Mouse (Mus musculus): Measurements from ENCODE around the gene Rps16.

Gene Rps16

DNA sequence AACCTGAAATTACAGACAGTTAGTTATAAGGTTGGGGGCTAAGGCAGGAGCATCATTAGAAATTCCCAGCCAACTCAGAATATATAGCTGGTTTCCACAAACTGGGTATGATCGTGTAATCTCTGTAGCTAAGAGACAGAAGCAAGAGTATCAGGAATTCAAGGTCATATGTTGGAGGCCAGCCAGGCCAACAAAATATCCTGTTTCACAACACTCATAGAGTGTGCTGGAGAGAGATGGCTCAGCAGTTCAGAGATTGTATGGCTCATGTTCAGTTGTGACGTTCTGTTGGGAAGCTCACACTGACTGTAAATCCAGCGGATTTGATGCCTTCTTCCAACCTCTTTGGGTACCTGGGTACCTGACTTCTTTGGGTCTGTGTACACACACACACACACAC lies 2.7 kb upstream of the Rps16 start:
- DNase-seq (ENCODE audit: low spot score in 2 of 2): no peak

- DNase-seq (ENCODE audit: low spot score in 2 of 2): no peak
These were observed 1.9 kb upstream of the Rps16 start for GRCm38 (mm10) chr7:28348601-28349000.

DNA sequence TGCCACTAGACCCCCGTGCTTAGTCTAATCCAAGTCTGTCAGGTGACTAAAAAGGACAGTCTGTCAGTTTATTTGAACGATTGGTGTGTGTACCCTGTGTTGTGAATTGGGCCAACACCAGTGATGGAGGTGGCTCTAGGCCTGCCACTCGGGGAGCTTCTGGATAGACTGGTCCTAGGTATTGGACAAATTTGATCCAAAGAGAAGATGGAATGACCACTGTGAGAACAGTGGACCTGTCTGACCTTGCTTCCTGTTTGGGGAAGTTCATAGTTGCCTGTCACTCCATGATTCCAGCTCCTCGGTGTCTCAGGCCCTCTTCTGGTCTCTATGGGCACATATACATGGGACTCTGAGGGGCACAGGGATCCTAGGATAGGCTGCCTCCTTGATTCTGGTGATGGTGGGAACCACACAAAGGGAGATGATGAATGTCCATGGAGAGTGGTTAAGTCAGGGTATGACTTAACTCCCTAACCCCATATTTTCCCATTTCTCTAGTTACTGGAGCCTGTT lies 1.3 kb downstream of the Rps16 start:
- no peak for DNase-seq (ENCODE audit: low spot score in 2 of 2)

- no peak for DNase-seq (ENCODE audit: low spot score in 2 of 2)
These were observed 2.8 kb downstream of the Rps16 start for GRCm38 (mm10) chr7:28353267-28353666.

- DNase-seq (ENCODE audit: low spot score in 2 of 2): no peak
These were observed 3.7 kb downstream of the Rps16 start for GRCm38 (mm10) chr7:28354113-28354581.

DNA sequence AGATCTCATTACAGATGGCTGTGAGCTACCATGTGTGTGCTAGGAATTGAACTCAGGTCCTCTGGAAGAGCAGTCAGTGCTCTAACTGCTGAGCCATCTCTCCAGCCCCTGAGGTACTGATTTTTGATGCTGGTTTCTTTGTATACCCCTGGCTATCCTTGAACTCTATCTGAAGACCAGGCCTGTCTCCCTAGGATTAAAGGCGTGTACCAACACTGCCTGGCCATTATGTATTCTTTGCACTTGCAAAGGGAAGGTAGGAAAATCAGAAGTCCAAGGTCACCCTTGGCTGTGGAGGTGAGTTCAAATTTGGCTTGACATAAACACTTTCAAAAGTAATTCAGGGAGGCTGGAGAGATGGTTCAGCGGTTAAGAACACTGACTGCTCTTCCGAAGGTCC lies 4.1 kb downstream of the Rps16 start:
- no peak for DNase-seq (ENCODE audit: low spot score in 2 of 2)

GRCm38 (mm10) chr7:28355221-28355620 lies 4.8 kb downstream of the Rps16 start:
- peak; percentile 44 to 63 for DNase-seq (ENCODE audit: low spot score in 2 of 2)

- no peak for DNase-seq (ENCODE audit: low spot score in 2 of 2)
These were observed 6.5 kb downstream of the Rps16 start for GRCm38 (mm10) chr7:28356981-28357380.

DNA sequence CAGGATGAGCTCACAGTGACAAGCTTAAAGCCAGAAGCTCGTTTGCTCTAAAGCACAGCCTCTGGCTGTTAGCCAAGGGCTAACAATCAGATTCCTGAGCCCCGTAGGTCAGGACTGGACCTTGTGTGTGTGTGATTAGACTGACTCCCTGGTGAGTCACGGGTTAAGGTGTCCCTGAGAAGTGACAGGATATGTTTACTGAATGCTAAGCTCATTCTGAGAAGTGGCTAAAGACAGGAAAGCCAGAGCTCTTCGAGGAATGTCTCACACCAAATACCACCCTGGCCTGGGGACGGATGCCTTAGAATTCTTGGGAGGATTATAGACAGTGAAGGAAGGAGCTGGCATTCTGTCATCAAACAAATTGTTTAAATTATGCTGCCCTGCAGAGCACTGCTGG lies 7.5 kb downstream of the Rps16 start:
- DNase-seq (ENCODE audit: low spot score in 2 of 2): no peak

- no peak for DNase-seq (ENCODE audit: low spot score in 2 of 2)
These were observed 8.0 kb downstream of the Rps16 start for GRCm38 (mm10) chr7:28358431-28358830.

DNA sequence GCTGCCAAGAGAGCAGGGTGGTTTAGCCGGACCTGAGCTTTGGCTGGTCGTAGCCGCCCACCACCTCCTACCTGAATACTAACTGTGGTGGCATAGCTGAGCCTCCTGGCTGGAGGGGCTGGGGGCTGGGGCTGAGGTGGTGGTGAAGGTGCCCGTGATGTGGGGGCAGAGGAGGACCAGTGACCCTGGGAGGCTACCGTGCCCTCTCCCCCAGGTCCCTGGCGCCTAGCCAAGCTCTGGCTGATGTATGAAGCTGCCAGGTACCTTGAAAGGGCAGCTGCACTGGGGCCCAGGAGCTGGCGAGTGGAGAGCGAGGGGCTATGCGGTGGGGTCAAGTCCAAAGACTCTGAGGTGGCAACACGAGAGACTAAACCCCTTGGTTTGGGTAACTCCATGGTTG lies 9.4 kb downstream of the Rps16 start:
- no peak for DNase-seq (ENCODE audit: low spot score in 2 of 2)

- no peak for DNase-seq (ENCODE audit: low spot score in 2 of 2)
These were observed 9.8 kb downstream of the Rps16 start for GRCm38 (mm10) chr7:28360291-28360690.

- no peak for DNase-seq (ENCODE audit: low spot score in 2 of 2)
These were observed 11.3 kb downstream of the Rps16 start for GRCm38 (mm10) chr7:28361647-28362341.

DNA sequence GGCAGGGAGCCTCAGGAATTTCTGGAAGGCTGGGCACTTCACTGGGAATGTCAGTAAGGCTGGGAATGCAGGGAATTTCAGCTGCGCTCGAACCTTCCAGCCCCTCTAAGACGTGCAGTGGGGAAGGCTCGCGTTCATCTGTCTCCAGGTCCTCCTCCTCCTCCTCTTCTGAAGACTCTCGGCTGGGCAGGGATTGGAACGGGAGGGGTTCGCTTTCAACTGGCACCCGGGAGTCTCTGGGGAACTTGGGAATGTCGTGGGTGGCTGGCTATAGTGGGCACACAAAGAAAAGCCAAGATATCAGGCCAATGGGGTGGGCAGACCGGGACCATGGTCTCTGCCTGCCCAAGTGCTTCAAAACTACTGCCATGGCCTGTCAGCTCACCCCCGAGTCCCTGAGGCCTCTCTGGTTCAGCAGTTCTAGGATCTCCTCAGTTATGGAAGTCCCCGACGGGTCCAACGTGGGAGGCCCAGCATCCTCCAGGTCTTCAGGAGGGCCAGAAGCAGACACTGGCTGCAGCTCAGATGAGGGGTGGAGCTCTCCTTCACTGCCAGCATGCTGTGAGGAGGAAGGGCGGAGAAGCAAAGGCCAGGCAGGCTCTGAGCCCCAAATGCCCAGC lies 12.1 kb downstream of the Rps16 start:
- no peak for DNase-seq (ENCODE audit: low spot score in 2 of 2)

DNA sequence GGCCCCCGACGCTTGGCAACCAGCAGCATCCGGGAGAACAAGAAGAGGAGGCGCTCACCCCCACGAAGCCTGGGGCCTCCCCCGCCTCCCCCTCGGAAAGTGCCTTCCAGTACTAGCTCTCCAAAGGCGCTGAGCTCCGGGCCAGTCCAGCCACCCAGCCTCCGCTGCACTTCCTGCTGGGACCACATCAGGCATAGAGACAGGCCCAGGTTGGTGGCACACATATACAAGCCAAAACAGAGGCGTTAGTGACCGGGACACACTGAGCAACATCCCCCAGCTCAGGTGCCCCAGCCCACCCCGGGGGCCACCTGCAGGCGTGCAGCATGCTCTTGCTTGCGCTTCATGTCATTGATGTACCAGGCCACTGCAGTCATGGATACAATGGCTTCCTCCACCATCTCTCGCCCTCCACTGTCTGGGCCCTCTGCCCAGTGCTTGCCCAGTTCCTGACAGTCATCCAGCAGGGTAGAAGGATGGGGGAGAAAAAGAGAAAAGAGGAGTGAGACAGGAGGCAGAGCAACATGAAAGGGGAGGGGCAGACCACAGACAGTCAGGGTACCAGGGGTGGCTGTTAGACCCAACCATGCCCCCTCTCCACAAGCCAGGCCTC lies 17.3 kb downstream of the Rps16 start:
- no peak for DNase-seq (ENCODE audit: low spot score in 2 of 2)

DNA sequence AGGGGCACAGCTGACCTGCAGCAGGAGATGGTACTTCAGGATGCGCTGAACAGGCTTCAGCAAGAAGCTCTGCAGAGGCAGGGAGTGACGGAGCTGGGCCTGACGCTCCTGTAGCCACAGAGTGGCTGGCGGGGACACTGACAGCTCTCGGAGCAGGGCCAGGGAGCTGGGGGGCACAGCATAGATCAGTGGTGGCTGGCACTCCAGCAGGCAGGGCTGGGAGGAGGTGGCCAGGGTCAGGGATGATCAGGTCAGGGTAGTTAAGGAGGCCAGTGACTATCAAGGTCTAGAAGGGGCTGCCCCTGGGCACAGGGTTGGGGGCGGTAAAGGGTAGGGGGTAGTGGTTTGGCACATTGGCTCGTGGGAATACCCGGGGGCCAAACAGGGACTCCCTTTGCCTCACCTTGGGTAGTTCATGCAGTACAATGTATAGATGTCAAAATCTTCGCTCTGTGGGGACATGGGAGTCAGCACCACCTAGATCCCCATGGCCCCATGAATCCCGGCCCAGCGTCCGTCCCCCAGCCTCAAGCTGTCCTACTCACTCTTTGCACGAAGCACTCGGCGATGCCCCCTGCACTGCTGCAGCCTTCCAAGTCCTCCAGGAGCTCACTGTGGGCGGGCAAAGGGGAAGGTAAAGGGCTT lies 17.9 kb downstream of the Rps16 start:
- no peak for DNase-seq (ENCODE audit: low spot score in 2 of 2)

DNA sequence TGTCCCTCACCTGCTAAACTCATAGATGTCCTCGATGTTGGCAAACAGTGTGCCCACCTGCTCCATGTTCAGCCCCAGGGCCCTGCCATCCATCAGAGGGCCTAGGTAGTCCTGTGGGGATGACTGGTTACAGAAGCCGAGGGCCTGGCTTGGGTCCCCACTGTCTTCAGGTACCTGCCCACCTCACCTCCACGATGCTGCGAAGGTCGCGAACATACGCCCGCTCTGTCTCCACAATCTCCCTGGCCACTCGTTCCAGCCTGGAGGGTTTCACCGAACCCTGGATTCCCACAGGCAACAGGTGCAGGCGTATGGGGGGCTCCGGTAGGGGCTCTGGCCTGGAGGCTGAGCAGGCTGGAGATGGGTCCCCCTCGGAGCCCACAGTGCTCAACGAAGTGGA lies 19.6 kb downstream of the Rps16 start:
- no peak for DNase-seq (ENCODE audit: low spot score in 2 of 2)

- DNase-seq (ENCODE audit: low spot score in 2 of 2): no peak
These were observed 20.6 kb downstream of the Rps16 start for GRCm38 (mm10) chr7:28370977-28371513.

DNA sequence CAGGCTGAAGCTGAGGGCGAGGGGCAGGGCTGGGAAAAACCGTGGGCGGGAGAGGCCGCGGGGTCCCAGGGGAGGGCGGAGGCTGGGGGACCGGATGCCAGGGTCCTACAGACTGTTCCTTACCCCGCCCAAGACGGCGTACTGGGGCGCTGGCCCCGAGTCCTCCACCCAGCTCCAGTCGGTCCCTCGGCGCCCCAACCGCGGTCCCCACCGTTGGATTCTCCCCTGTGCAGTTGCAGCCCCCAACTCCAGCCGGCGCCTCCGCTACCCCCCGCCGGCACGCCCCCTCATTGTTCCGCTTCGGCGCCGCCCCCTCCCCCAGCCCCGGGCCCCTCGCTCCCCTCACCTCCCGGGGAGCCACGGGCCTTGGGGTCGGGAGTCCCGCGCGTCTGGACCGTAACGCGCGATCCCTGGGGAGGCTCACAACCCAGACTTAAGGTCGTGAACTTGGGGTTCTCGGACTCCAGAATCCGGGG lies 21.1 kb downstream of the Rps16 start:
- peak; percentile 73 to 77 for DNase-seq (ENCODE audit: low spot score in 2 of 2)

- peak; percentile 97 to 98 for DNase-seq (ENCODE audit: low spot score in 2 of 2)
These were observed 22.0 kb downstream of the Rps16 start, which contains the start of gene Plekhg2 for GRCm38 (mm10) chr7:28372251-28373108. Gene Plekhg2 (minus strand): TSS chr7:28372599.

GRCm38 (mm10) chr7:28373131-28373581 lies 22.7 kb downstream of the Rps16 start:
- DNase-seq (ENCODE audit: low spot score in 2 of 2): peak; percentile 69 to 84
